Mouse (Mus musculus): ENCODE data around the gene Rfx2. TPM values are rescaled to one million over a fixed set of nuclear protein-coding genes. Genes with fewer than 3 reads are reported as not detected.

Rfx2 gene
- total RNA-seq (2023) = 10.2 and 12.6 TPM in 2 replicates

GRCm38 (mm10) chr17:56830411-56831110 lies at the start of gene Rfx2:
Gene Rfx2 (minus strand): TSS chr17:56831013.

GRCm38 (mm10) chr17:56874936-56875651 lies 44.3 kb upstream of the Rfx2 start, which contains the start of gene 1700061G19Rik:
Gene 1700061G19Rik (plus strand): TSS chr17:56875477.

GRCm38 (mm10) chr17:56874237-56874636 lies 43.4 kb upstream of the Rfx2 start, which contains the start of gene Acsbg2:
Gene Acsbg2 (minus strand): TSS chr17:56874447.

GRCm38 (mm10) chr17:56769950-56770349 lies 60.9 kb downstream of the Rfx2 start, which contains the start of gene Prr22:
Gene Prr22 (plus strand): TSS chr17:56770250.

GRCm38 (mm10) chr17:56764474-56765354 lies 66.1 kb downstream of the Rfx2 start, which contains the start of gene Dus3l:
Gene Dus3l (plus strand): TSS chr17:56764757.

GRCm38 (mm10) chr17:56757416-56758123 lies 73.2 kb downstream of the Rfx2 start, which contains the start of gene Nrtn:
Gene Nrtn (minus strand): TSS chr17:56757530.

Other genes with a start within 250 kb of the Rfx2 start
- gene Safb2, start 246.4 kb downstream of the Rfx2 start, total RNA-seq (2023) = 354 and 536 TPM in 2 replicates
- gene Safb, start 246.2 kb downstream of the Rfx2 start, total RNA-seq (2023) = 163 and 266 TPM in 2 replicates
- gene 2410015M20Rik, start 221.2 kb downstream of the Rfx2 start, total RNA-seq (2023) = 34.1 and 47.2 TPM in 2 replicates
- 138 and 292 TPM in 2 replicates for gene Rpl36, start 217.6 kb downstream of the Rfx2 start, total RNA-seq (2023)
- 18.7 and 28.1 TPM in 2 replicates for gene Lonp1, start 204.1 kb downstream of the Rfx2 start, total RNA-seq (2023)
- gene Catsperd, start 202.9 kb downstream of the Rfx2 start, total RNA-seq (2023) = 3.3 and 4.5 TPM in 2 replicates
- 49.4 and 62.2 TPM in 2 replicates for gene Ranbp3, start 157.7 kb downstream of the Rfx2 start, total RNA-seq (2023)
- gene Ndufa11, start 113.2 kb downstream of the Rfx2 start, total RNA-seq (2023) = 27.1 and 42.7 TPM in 2 replicates
- gene Vmac, start 113.0 kb downstream of the Rfx2 start, total RNA-seq (2023) = 1.1 and 1.7 TPM in 2 replicates
- gene Nrtn, start 73.5 kb downstream of the Rfx2 start, total RNA-seq (2023) = not detected in 2 replicates
- gene Dus3l, start 66.3 kb downstream of the Rfx2 start, total RNA-seq (2023) = 13.8 and 18.0 TPM in 2 replicates
- gene Prr22, start 60.8 kb downstream of the Rfx2 start, total RNA-seq (2023) = 0.47 TPM in 1 of 2 replicates, not detected in the other
- gene Acsbg2, start 43.4 kb upstream of the Rfx2 start, total RNA-seq (2023) = not detected in 2 replicates
- 0.38 TPM in 1 of 2 replicates, not detected in the other for gene 1700061G19Rik, start 44.5 kb upstream of the Rfx2 start, total RNA-seq (2023)
- 15.6 and 19.8 TPM in 2 replicates for gene Mllt1, start 104.4 kb upstream of the Rfx2 start, total RNA-seq (2023)
- gene Acer1, start 151.1 kb upstream of the Rfx2 start, total RNA-seq (2023) = not detected in 2 replicates
- gene Clpp, start 159.3 kb upstream of the Rfx2 start, total RNA-seq (2023) = 5.8 and 10.5 TPM in 2 replicates
- gene Alkbh7, start 166.3 kb upstream of the Rfx2 start, total RNA-seq (2023) = 6.7 and 8.1 TPM in 2 replicates
- not detected in 2 replicates for gene Pspn, start 169.0 kb upstream of the Rfx2 start, total RNA-seq (2023)
- gene Gtf2f1, start 180.3 kb upstream of the Rfx2 start, total RNA-seq (2023) = 73.8 and 75.6 TPM in 2 replicates
- not detected in 2 replicates for gene Gm17949, start 180.5 kb upstream of the Rfx2 start, total RNA-seq (2023)
- gene Khsrp, start 200.5 kb upstream of the Rfx2 start, total RNA-seq (2023) = 83.8 and 92.7 TPM in 2 replicates
- not detected in 2 replicates for gene Slc25a41, start 210.6 kb upstream of the Rfx2 start, total RNA-seq (2023)
- not detected in 2 replicates for gene Crb3, start 228.1 kb upstream of the Rfx2 start, total RNA-seq (2023)
- 1.9 and 2.4 TPM in 2 replicates for gene Slc25a23, start 228.8 kb upstream of the Rfx2 start, total RNA-seq (2023)
- 176 and 217 TPM in 2 replicates for gene Dennd1c, start 247.5 kb upstream of the Rfx2 start, total RNA-seq (2023)

All from neutrophil, adult 65 days (primary cell).